Mouse (Mus musculus): ENCODE measurements around the gene Cdc26. TPM values are rescaled to one million over a fixed set of nuclear protein-coding genes. Genes with fewer than 3 reads are reported as not detected.

Cdc26 gene
- total and polyA plus RNA-seq, 3 experiments, result 78.2 to 258 (median 125) TPM

GRCm38 (mm10) chr4:62431522-62431921 lies 23.1 kb upstream of the Cdc26 start (continued):
- TF ChIP-seq GABPA (IDR thresholded peaks at IDR 0.05; ENCODE audit: insufficient replicate concordance, low read depth, low read length) (no peak), ZMIZ1 (IDR thresholded peaks at IDR 0.05; ENCODE audit: low read depth, low read length) (no peak), POLR2A (IDR thresholded peaks at IDR 0.05; ENCODE audit: low read depth, low read length) (no peak), IRF4 (IDR thresholded peaks at IDR 0.05; ENCODE audit: low read depth, low read length) (peak; percentile 57), SMC3 (IDR thresholded peaks at IDR 0.05; ENCODE audit: low read depth, low read length) (no peak), TBP (conservative IDR thresholded peaks at IDR 0.05; ENCODE audit: low read depth, low read length) (no peak), ZC3H11A (IDR thresholded peaks at IDR 0.05; ENCODE audit: low read depth, low read length) (no peak), E2F4 (IDR thresholded peaks at IDR 0.05; ENCODE audit: insufficient replicate concordance, low read depth, low read length) (no peak), KAT2A (IDR thresholded peaks at IDR 0.05; ENCODE audit: insufficient replicate concordance, low read length) (no peak), UBTF (IDR thresholded peaks at IDR 0.05; ENCODE audit: low read depth, low read length) (no peak)

GRCm38 (mm10) chr4:62430678-62431077 lies 22.2 kb upstream of the Cdc26 start:
- Histone ChIP-seq H3K4me2 (ENCODE audit: insufficient read depth, low read depth, poor library complexity, severe bottlenecking) (no peak overlapping the region), H3K36me3 (replicated peaks in 1 of 2; ENCODE audit: control insufficient read depth in 1 of 2, insufficient read depth in 1 of 2, low read length in 1 of 2) (peaks cover 7 to 30% of the 10 kb centered on the region in 2 experiments), H3K9ac (ENCODE audit: insufficient read depth, low read depth) (no peak overlapping the region), H3K27ac (ENCODE audit: insufficient read depth, low read depth) (no peak overlapping the region), H3K27me3 (replicated peaks) (no peaks in the 10 kb centered on the region), H3K79me2 (replicated peaks; ENCODE audit: control insufficient read depth, extremely low read depth, insufficient read depth, poor library complexity, severe bottlenecking) (no peaks in the 10 kb centered on the region), H3K4me1 (ENCODE audit: control insufficient read depth in 1 of 2, insufficient read depth in 2 of 2) (peaks cover 8 to 49% of the 10 kb centered on the region in 2 experiments; a peak in 3 of 4 replicates), H3K4me3 (replicated peaks in 1 of 3; ENCODE audit: low read depth in 2 of 3, low read length in 2 of 3, poor library complexity in 1 of 3) (no peak overlapping the region), H3K9me3 (replicated peaks; ENCODE audit: low read length) (no peaks in the 10 kb centered on the region)
- peak; percentile 34; the same call in 1 of the 2 replicates for TF ChIP-seq EP300 (IDR thresholded peaks at IDR 0.05; ENCODE audit: low read length)
- TF ChIP-seq IRF4 (IDR thresholded peaks at IDR 0.05; ENCODE audit: low read depth, low read length), result peak; percentile 66; the same call in 1 of the 2 replicates
- TF ChIP-seq MXI1 (IDR thresholded peaks at IDR 0.05; ENCODE audit: low read depth, low read length), result peak; percentile 48; the same call in 1 of the 2 replicates
- TF ChIP-seq CHD2 (IDR thresholded peaks at IDR 0.05; ENCODE audit: low read length), result no peak
- in situ Hi-C loops (cut with MboI; ENCODE audit: low pct_ligation_motif_present, low pct_unique_long_range_greater_than_20kb, low sequenced_read_pairs) (no loop called here), dilution Hi-C loops (cut with MboI; ENCODE audit: extremely low pct_ligation_motif_present, extremely low pct_unique_long_range_greater_than_20kb, low sequenced_read_pairs) (no loop called here)
- peak; percentile 31 for DNase-seq (ENCODE audit: extremely low read depth)

- Histone ChIP-seq H3K27me3 (replicated peaks) (no peaks in the 10 kb centered on the region), H3K4me2 (ENCODE audit: insufficient read depth, low read depth, poor library complexity, severe bottlenecking) (no peak overlapping the region), H3K4me1 (ENCODE audit: control insufficient read depth in 1 of 2, insufficient read depth in 2 of 2) (peaks cover 8 to 42% of the 10 kb centered on the region in 2 experiments; a peak in 3 of 4 replicates), H3K9me3 (replicated peaks; ENCODE audit: low read length) (no peaks in the 10 kb centered on the region), H3K36me3 (replicated peaks in 1 of 2; ENCODE audit: control insufficient read depth in 1 of 2, insufficient read depth in 1 of 2, low read length in 1 of 2) (peaks cover 18 to 41% of the 10 kb centered on the region in 2 experiments), H3K4me3 (replicated peaks in 1 of 3; ENCODE audit: low read depth in 2 of 3, low read length in 2 of 3, poor library complexity in 1 of 3) (no peak overlapping the region), H3K79me2 (replicated peaks; ENCODE audit: control insufficient read depth, extremely low read depth, insufficient read depth, poor library complexity, severe bottlenecking) (no peaks in the 10 kb centered on the region), H3K27ac (ENCODE audit: insufficient read depth, low read depth) (no peak overlapping the region), H3K9ac (ENCODE audit: insufficient read depth, low read depth) (no peak overlapping the region)
- no peak for DNase-seq (ENCODE audit: extremely low read depth)
- dilution Hi-C loops (cut with MboI; ENCODE audit: extremely low pct_ligation_motif_present, extremely low pct_unique_long_range_greater_than_20kb, low sequenced_read_pairs), result no loop called here
- in situ Hi-C loops (cut with MboI; ENCODE audit: low pct_ligation_motif_present, low pct_unique_long_range_greater_than_20kb, low sequenced_read_pairs), result loop anchor here (5.0 kb wide), 1 partner anchor 78 kb away; no protein-coding TSS in a partner anchor
- TF ChIP-seq SIN3A (IDR thresholded peaks at IDR 0.05; ENCODE audit: low read length), result no peak
- TF ChIP-seq TBP (conservative IDR thresholded peaks at IDR 0.05; ENCODE audit: low read depth, low read length), result no peak
- TF ChIP-seq KAT2A (IDR thresholded peaks at IDR 0.05; ENCODE audit: insufficient replicate concordance, low read length), result no peak
- TF ChIP-seq MXI1 (IDR thresholded peaks at IDR 0.05; ENCODE audit: low read depth, low read length), result no peak
- TF ChIP-seq PAX5 (IDR thresholded peaks at IDR 0.05; ENCODE audit: low read length), result no peak
- TF ChIP-seq CHD2 (IDR thresholded peaks at IDR 0.05; ENCODE audit: low read length), result no peak
- no peak for TF ChIP-seq ETS1 (conservative IDR thresholded peaks at IDR 0.05; ENCODE audit: low read depth, low read length)
- TF ChIP-seq E2F4 (IDR thresholded peaks at IDR 0.05; ENCODE audit: insufficient replicate concordance, low read depth, low read length), result no peak
- TF ChIP-seq MEF2A (IDR thresholded peaks at IDR 0.05; ENCODE audit: borderline replicate concordance, low read depth, low read length), result no peak
- no peak for TF ChIP-seq IRF4 (IDR thresholded peaks at IDR 0.05; ENCODE audit: low read depth, low read length)
- TF ChIP-seq ELF1 (IDR thresholded peaks at IDR 0.05; ENCODE audit: low read depth, low read length), result no peak
- no peak for TF ChIP-seq ZNF384 (IDR thresholded peaks at IDR 0.05; ENCODE audit: low read depth, low read length)
- TF ChIP-seq EP300 (IDR thresholded peaks at IDR 0.05; ENCODE audit: low read length), result no peak
Measured at GRCm38 (mm10) chr4:62429616-62430015, 21.2 kb upstream of the Cdc26 start.
